Mouse (Mus musculus): ENCODE data around the gene Gm3893. TPM values are rescaled to one million over a fixed set of nuclear protein-coding genes. Genes with fewer than 3 reads are reported as not detected.
"Not testable (repeated sequence)": the region's sequence is repeated elsewhere in the genome, so short reads cannot be mapped to it uniquely, and the experiment has no call there.

The Gm3893 gene
- total RNA-seq (2012; rRNA removed) = not detected in 2 replicates

- H3K27ac ChIP-seq (ENCODE audit: insufficient read depth, low read depth, low read length, poor library complexity, severe bottlenecking); H3K9ac ChIP-seq (ENCODE audit: insufficient read depth, low read depth, low read length, poor library complexity, severe bottlenecking); H3K4me3 ChIP-seq (ENCODE audit: insufficient read depth in 1 of 2, low read depth in 1 of 2, low read length in 2 of 2, poor library complexity in 1 of 2, severe bottlenecking in 1 of 2); H3K36me3 ChIP-seq (ENCODE audit: control insufficient read depth, insufficient read depth, low read length, poor library complexity, severe bottlenecking); in situ Hi-C loops (cut with MboI; ENCODE audit: low sequenced_read_pairs in 2 of 2, unreplicated experiment in 2 of 2); H3K4me1 ChIP-seq (ENCODE audit: control insufficient read depth in 2 of 2, insufficient read depth in 2 of 2, low read length in 2 of 2, poor library complexity in 1 of 2); DNase-seq (ENCODE audit: low read depth, low spot score); H3K9me3 ChIP-seq (ENCODE audit: control insufficient read depth, insufficient read depth, low read depth, low read length): not testable (repeated sequence)
Measured at GRCm38 (mm10) chr4:42090907-42091306, at the start of gene Gm3893. TSS of gene Gm3893 (plus strand) at chr4:42091207.

DNA sequence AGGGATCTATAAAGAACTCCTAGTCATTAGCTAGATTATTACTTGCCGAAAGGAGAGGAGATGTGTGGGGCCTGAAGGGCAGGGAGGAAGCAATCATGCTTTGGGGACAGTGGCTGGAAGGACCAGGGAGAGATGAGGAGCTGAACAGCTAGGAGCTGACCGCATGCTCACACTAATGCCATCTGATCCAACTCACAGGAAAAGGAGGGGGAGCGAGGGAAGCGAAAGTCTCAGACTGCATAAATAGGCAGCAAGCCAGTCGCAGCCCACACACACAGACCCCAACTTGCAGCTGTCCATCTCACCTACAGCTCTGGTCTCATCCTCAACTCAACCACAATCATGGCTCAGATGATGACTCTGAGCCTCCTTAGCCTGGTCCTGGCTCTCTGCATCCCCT, 23.5 kb downstream of the Gm3893 start, which contains the start of gene Gm13304:
Gene Gm13304 (plus strand): TSS at position 301 of the 400 bp plus-strand sequence.
- H3K4me3 ChIP-seq (ENCODE audit: insufficient read depth in 1 of 2, low read depth in 1 of 2, low read length in 2 of 2, poor library complexity in 1 of 2, severe bottlenecking in 1 of 2); H3K4me1 ChIP-seq (ENCODE audit: control insufficient read depth in 2 of 2, insufficient read depth in 2 of 2, low read length in 2 of 2, poor library complexity in 1 of 2); in situ Hi-C loops (cut with MboI; ENCODE audit: low sequenced_read_pairs in 2 of 2, unreplicated experiment in 2 of 2); H3K27ac ChIP-seq (ENCODE audit: insufficient read depth, low read depth, low read length, poor library complexity, severe bottlenecking); H3K9me3 ChIP-seq (ENCODE audit: control insufficient read depth, insufficient read depth, low read depth, low read length); H3K9ac ChIP-seq (ENCODE audit: insufficient read depth, low read depth, low read length, poor library complexity, severe bottlenecking); DNase-seq (ENCODE audit: low read depth, low spot score); H3K36me3 ChIP-seq (ENCODE audit: control insufficient read depth, insufficient read depth, low read length, poor library complexity, severe bottlenecking): not testable (repeated sequence)

Other genes with a start within 250 kb of the Gm3893 start
- not detected in 2 replicates for gene Gm21541, start 187.6 kb upstream of the Gm3893 start, total RNA-seq (2012; rRNA removed)
- gene Gm20878, start 149.6 kb upstream of the Gm3893 start, total RNA-seq (2012; rRNA removed) = 1.9 TPM in 1 of 2 replicates, not detected in the other
- gene Fam205a4, start 125.1 kb upstream of the Gm3893 start, total RNA-seq (2012; rRNA removed) = not detected in 2 replicates
- gene Gm21093, start 56.5 kb upstream of the Gm3893 start, total RNA-seq (2012; rRNA removed) = not detected in 2 replicates
- gene Gm13304, start 23.6 kb downstream of the Gm3893 start, total RNA-seq (2012; rRNA removed) = not detected in 2 replicates
- not detected in 2 replicates for gene Gm13306, start 62.2 kb downstream of the Gm3893 start, total RNA-seq (2012; rRNA removed)
- not detected in 2 replicates for gene Gm13305, start 77.4 kb downstream of the Gm3893 start, total RNA-seq (2012; rRNA removed)
- not detected in 2 replicates for gene Gm10600, start 149.4 kb downstream of the Gm3893 start, total RNA-seq (2012; rRNA removed)
- gene Ccl21b, start 164.6 kb downstream of the Gm3893 start, total RNA-seq (2012; rRNA removed) = not detected in 2 replicates
- gene Gm21953, start 203.1 kb downstream of the Gm3893 start, total RNA-seq (2012; rRNA removed) = not detected in 2 replicates
- gene Fam205a3, start 227.1 kb downstream of the Gm3893 start, total RNA-seq (2012; rRNA removed) = not detected in 2 replicates